Mouse (Mus musculus) hematopoietic stem cell, adult 5-6 weeks (primary cell): Measurements from ENCODE around the gene Rpl13a. TPM values are rescaled to one million over a fixed set of nuclear protein-coding genes. Genes with fewer than 3 reads are reported as not detected.
A peak's percentile ranks its signal among the peaks of the same experiment; 100 is the strongest.

Experiments
- ATAC-seq, 2 experiments: fragments of 125-278 bp in 1 of 2; replicated peaks in 1 of 2; 2 replicates each; pipeline ENCODE4 v1.8.0; 2016 to 2017; ENCODE audit warnings: inconsistent platforms in 2 of 2, mild to moderate bottlenecking in 2 of 2, moderate number of reproducible peaks in 2 of 2, low read depth in 1 of 2, moderate TSS enrichment in 1 of 2; ENCODE audit not compliant: low FRiP score in 2 of 2, poor library complexity in 2 of 2, severe bottlenecking in 2 of 2, insufficient read depth in 1 of 2, low TSS enrichment in 1 of 2
- total RNA-seq: library from RNA; stranded (forward); fragments of 172-1452, 232-1000 nt; gene quantifications from 2 replicates; pipeline ENCODE4 v1.2.3, GENCODE M21; 2017

Rpl13a gene
- total RNA-seq, 1 experiment from 2014 or later = 3,499 TPM

DNA sequence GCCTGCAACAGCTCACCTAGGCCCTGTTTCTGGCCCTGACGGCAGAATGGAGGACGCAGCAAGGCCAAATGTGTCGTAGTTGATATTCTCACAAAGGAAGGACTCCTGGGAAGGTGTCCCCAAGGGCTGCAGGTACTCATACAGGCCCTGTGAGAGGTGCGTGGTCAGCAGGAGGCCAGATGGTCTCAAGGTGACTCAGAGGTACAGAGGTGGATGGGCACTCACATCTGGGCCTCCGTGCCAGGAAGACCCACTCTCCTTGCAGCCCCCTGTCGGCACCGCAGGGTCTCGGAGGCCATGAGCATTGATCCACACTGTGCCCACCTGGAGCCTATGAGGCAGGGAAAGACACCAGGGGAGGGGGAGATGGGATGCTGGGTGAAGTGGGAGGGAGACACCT lies 16.9 kb upstream of the Rpl13a start:
- no peak for ATAC-seq

DNA sequence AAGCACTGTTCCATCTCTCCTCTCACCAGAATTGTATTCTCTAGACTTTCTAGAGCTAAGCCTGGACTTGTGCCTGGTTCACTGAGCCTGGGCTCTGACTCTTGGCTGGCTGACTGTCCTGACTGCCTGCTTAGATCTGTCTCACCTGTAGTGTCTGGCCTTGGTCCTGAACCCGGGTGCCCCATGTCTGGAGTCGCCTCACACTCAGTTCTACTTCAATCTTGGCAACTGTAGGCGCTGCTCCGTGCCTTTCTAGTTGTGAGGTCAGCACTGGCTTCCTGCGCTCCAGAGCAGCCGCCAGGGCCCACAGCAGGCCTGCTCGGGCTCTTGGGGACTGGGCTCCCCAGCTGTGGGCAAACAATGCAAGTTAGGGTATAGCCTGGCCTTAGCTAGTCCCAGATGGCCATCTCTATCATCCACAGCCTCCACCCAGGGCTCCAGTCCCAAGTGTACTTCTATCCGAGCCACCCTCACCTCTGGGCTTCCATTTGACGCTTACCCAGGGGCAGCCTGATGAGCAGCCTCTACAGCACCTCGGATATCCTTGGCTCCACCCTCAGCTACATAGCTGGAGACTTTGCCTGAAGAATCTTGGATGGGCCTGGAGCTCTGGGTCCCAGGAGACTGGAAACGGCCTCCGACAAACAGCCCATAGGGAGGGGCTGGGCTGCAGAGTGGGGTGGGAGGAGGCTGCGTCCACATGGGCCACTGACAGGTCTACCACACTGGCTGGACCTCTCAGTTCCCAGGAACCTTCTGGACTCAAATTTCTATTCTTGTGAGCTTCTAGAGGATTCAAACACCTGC lies 16.0 kb upstream of the Rpl13a start:
- ATAC-seq = no peak

- ATAC-seq = no peak
Observed at GRCm38 (mm10) chr7:45141914-45142313, 13.4 kb upstream of the Rpl13a start.

DNA sequence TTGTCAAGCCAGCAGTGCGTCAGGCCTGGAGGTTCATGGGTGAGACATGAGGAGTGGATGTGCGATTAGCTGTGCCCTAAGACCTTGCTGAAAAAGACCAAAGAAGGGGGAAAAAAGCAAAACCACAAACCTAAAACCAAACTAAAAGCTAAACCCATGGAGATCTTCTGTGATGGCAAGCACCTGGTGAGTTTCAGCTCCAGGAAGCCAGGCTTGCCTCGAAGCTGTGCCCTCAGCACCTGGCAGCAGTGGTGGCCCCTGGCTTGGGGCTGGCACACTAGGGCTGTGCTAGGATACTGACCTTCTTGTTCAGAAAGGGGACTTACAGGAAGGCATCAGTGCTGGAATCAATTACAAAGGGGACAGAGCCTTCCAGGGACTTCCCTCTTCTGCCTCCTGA lies 12.8 kb upstream of the Rpl13a start:
- no peak for ATAC-seq

DNA sequence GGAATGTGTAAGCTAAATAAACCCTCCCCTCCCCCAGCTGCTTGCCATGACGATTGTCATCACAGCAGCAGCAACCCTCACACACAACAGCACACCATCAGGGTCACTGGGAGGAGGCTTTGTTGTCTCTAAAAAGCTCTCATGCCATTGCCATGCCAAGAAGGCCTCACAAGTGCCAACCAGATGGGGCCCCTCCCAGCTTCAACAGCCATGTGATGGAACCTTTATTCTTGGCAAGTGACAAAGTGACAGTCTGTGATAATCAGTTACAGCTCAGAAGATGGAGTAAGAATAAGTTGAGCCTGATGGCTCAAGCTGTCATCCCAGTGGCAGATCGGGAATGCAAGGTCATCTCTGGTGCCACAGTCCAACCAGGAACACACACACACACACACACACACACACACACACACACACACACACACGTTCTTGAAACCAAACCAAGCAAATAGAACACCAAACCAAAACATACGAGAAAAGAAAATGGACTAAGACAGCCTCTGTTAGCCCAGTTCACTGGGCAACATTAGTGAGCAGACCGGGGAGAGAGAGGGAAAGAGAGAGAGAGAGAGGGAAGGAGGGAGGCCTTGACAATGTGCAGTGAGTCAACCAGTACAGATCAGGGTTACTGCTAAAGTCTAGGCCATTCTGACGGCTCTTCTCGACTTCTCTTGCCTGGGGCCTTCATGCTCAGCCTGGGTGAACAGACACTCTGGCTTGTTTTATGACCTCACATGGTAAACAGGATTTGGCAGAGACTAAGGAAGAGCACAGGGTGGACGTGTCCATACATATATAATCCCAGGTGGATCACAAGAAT lies 11.6 kb upstream of the Rpl13a start:
- no peak for ATAC-seq

DNA sequence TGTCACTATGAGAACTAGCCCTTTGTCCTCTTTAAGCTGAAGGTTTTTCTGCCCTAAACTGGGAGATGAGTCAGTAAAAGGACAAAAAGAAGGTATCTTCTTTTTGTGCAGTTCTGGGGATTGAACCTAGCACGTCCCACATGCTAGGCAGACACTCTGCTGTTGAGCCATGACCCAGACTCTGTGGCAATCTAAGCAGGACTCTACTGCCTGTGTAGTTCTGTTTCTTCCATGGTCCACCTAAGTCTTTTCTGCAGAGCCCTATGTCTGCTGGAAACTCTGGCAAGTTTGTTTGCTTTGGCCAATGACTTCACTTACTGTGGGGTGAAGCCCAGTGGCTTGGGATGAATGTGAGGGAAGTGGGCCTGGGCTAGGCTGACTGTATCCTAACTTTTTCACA lies 9.8 kb upstream of the Rpl13a start:
- ATAC-seq = no peak

GRCm38 (mm10) chr7:45137171-45138006 lies 8.8 kb upstream of the Rpl13a start:
- ATAC-seq = peak; percentile 64 to 80

DNA sequence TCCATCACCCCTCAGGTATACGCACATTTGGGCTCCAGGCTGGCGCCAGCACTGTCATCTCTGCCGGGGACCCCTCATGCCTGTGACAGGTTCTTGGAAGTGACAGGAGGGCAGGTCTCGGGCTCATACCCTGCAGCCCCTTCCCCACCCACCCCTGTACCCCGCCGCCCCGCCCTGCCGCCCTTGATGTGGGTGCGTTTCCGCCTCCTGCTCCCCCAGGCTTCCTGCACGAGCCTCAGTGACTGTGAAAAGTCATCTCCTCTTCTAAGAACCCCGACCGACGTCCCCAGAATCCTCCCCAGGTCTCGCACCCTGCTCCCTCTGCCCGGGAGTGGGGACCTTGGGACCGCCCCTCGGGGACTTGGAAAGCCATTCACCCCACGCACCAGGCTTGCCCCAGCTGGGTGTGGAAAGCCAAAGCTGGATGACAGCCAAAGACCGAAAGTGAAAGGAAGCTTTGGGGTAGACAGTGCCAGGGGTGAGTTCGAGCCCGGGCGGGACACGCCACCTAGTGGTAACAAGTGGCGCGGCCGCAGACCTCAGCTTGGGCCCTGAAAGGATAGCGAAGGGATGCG lies 7.5 kb upstream of the Rpl13a start, which contains the start of the genes Gm45713 and Flt3l:
Gene Gm45713, minus strand, starts transcription at position 239 of the 575 bp plus-strand sequence.
Gene Flt3l, minus strand, starts transcription at position 440 of the 575 bp plus-strand sequence.
- ATAC-seq = peak; percentile 68 to 74

DNA sequence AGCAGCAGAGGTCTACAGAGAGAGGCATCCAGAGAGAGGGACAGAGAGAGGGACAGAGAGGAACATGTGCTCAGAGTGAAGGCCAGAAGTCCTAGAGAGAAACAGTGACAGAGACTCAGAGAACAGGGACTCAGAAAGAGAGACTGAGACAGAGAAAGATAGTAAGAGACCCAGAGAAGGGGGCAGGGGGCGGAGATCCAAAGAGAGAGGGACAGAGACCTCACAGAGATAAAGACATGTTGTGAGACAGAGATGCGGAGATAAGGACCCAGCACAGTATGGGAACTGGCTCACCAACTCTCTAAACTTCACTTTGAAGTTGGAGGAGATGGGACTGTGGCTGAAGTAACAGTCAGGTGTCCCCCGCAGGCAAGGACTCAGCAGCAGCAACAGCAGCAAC lies 6.8 kb upstream of the Rpl13a start:
- ATAC-seq = no peak

DNA sequence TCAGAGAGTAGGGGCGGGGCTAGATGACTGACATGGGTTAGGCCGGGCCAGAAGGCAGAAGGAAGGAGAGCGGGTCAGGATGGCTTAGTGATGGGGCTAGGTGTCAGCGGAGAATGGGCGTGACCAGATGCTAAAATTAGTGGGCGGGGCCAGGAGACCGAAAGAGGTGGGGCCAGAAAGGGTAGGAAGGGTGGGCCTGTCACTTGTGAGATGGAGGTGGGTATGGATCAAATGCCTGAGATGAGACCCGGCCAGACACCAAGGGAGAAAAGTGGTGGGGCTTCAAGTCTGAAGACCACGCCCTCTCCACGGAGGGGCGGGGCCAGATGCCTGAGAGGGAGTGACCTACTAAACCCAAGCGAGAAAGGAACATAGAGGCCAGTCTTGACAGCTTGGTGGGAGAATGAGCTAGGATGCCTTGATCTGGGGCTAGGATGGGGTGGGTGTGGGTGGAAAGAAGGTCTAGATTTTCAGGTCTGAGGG lies 6.0 kb upstream of the Rpl13a start:
- ATAC-seq = 0 out of 4 replicates have a peak, but pooled peaks of 1 of the 2 experiments have one; percentile 10

DNA sequence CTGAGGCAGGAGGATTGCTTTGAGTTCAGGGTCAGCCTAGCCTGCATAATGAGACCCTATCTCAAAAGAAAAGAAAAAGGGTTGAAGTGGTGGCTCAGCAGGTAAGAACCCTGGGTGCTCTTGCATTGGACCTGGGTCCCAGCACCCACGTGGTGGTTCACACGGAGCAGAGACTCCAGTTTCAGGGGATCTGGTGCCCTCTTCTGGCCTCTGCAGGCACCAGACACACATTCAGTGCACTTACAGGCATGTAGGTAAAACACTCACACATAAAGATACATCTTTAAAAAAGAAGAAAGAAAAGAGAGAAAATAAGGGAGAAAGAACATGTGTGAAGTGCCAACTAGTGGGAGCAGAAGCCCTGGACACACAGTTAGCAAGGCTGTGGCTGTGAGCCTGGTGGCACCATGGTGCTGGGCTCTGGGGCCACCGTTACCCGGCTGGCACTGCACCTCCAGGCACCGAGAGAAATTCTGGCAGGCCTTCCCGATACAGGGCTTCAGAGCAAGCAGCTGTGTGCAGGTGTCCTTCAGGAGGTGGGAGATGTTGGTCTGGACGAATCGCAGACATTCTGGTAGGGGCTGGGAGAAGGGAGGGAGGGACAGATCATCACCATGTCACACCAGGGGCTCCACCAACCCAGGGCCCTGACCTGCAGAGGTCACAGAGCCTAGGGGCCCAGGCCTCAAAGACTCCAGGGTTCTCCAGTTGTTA lies 5.0 kb upstream of the Rpl13a start:
- no peak for ATAC-seq

DNA sequence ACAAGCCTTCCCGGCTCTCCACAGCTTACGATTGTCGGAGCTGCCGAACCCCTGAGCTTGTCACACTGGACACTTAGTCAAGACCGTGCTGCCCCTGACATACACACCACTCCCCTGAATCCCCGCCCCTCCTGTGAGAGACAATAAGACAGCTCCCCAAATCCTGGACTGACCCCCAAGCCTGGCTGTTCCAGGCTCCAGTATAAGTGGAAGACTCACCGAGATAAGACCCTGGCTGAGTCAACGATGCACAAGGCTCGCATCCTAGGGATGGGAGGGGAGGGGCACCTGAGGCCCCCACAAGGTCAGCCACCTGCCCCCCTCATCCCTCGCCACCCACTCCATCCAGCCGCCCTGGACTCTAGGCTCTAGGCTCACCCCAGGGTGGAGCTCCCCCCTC lies 3.3 kb upstream of the Rpl13a start:
- no peak for ATAC-seq

DNA sequence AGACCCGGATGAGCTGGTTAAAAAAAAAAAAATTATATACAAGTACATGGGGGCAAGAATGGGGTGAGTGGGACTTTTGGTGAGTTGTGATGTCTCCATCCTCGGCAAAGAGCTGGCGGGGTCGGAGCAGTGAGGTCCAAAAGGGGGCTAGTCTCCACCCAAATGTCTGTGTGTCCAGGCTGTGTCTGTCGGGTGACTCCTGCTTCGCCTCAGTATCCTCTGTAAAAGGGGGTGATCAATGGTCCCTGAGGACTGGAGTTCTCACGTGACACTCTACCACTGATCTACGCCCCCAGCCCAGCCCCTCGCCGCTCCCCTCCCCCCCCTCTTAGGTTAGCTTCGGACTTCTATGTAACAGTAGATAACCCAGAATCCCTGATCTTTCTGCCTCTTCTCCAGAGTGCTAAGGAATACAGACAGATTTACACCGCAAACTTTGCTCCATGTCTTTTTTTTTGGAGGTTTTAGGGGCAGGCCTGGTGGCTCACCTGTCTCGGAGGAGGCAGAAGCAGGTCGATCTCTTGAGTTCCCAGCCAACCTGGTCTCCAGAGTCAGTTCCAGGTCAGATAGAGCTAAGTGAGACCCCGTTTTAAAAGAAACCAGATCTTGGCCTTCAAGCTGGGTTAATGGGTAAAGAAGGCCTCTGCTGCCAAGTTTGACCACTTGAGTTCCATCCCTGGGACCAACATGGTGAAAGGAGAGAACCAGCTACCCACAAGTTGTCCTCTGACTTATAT lies 1.4 kb upstream of the Rpl13a start:
- no peak for ATAC-seq

- 0 out of 4 replicates have a peak, but pooled peaks of 1 of the 2 experiments have one; percentile 0 for ATAC-seq
Observed at GRCm38 (mm10) chr7:45129318-45129717, 757 bp upstream of the Rpl13a start.

DNA sequence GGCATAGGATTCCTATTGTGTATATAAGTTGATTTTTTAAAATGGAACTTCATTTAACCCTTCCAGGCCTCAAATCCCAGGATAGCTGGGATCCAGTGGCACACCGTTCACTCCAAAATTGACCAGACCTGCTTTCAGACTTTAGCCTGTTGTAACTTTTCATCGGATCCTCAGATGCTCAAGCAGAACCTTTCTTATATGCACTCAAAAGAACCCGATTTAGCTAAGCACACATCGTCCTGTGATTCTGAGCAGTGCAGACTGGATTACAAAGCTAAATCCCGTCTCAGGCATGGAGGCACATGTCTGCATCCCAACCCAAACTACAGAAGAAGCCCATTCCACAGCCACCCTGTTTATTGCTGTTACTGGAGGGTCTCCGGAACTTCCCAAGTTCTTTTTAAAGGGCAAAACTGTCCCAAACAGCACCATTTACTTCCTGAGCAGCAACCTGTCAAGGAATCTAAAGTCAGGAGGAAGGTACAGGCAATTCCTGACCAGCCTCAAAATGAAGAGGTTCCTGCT lies 799 bp downstream of the Rpl13a start:
- no peak for ATAC-seq
